Mouse (Mus musculus): ENCODE data around the gene Anpep. TPM values are rescaled to one million over a fixed set of nuclear protein-coding genes. Genes with fewer than 3 reads are reported as not detected.

The Anpep gene
- total and polyA plus RNA-seq, 3 experiments, result 0.66 TPM; not detected in 2

DNA sequence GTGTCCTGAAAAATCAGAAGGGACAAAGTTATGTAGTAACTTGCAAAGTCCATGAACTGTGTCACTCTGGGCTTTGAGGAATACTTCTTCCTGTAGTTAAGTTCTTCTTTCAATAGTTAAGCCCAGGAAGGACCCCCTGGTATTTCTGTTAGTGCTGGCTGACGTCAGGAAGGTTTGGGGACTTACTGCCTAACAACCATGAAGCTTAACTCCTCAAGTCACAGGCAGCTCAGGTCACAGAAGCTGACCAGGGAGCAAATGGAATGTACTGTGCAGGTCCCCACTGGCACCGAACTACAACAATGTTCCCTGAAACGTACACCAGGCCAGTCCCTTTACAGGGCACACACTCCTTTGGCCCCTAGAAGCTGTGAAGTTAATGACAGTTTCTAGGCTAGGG, 34.4 kb upstream of the Anpep start:
- DNase-seq (ENCODE audit: low spot score) (no peak), ATAC-seq (ENCODE audit: extremely low read depth, insufficient number of reproducible peaks, low FRiP score, poor library complexity, severe bottlenecking) (no peak)
- Histone ChIP-seq H3K4me1 (ENCODE audit: insufficient read depth, low read depth, low read length) (no peaks in the 10 kb centered on the region), H3K4me3 (ENCODE audit: low read depth, low read length) (no peak overlapping the region), H3K9me3 (replicated peaks) (no peaks in the 10 kb centered on the region), H3K36me3 (replicated peaks) (peaks cover 83% of the 10 kb centered on the region), H3K27me3 (ENCODE audit: insufficient read depth, low read length) (no peaks in the 10 kb centered on the region)
- TF ChIP-seq GATA2 (IDR thresholded peaks at IDR 0.05; ENCODE audit: borderline replicate concordance, low read depth, low read length) (no peak), POLR2AphosphoS5 (IDR thresholded peaks at IDR 0.05; ENCODE audit: insufficient replicate concordance, low read depth, low read length) (no peak), CTCF (IDR thresholded peaks at IDR 0.05; ENCODE audit: low read depth, low read length) (no peak), GATA1 (IDR thresholded peaks at IDR 0.05; ENCODE audit: borderline replicate concordance, low read length) (no peak), TAL1 (conservative IDR thresholded peaks at IDR 0.05; ENCODE audit: low read depth, low read length) (no peak)

DNA sequence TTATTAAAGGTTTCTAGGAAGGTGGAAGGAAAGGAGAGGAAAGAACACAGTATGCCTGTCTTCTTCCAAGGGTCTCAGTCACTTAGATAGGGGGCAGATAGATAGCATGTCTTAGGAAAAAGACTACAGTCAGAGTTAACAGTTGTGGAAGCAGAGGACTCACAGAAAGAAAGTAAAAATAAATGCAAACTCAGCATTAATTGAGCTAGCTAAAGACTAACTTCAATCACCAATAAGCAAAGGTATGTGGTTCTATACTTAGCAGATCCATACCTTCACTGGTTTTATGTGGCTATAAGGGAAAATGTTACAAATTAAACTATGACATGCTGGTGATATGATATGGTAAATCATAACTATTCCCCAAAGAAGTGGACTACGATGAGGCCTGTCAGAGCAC, 33.9 kb upstream of the Anpep start:
- H3K27me3 ChIP-seq (ENCODE audit: insufficient read depth, low read length), result no peaks in the 10 kb centered on the region
- DNase-seq (ENCODE audit: low spot score) (no peak), ATAC-seq (ENCODE audit: extremely low read depth, insufficient number of reproducible peaks, low FRiP score, poor library complexity, severe bottlenecking) (no peak)
- no peak for TF ChIP-seq GATA2 (IDR thresholded peaks at IDR 0.05; ENCODE audit: borderline replicate concordance, low read depth, low read length)
- TF ChIP-seq CTCF (IDR thresholded peaks at IDR 0.05; ENCODE audit: low read depth, low read length), result no peak
- TF ChIP-seq TAL1 (conservative IDR thresholded peaks at IDR 0.05; ENCODE audit: low read depth, low read length), result no peak
- no peak for TF ChIP-seq GATA1 (IDR thresholded peaks at IDR 0.05; ENCODE audit: borderline replicate concordance, low read length)
- TF ChIP-seq POLR2AphosphoS5 (IDR thresholded peaks at IDR 0.05; ENCODE audit: insufficient replicate concordance, low read depth, low read length), result no peak
- no peak overlapping the region for H3K4me3 ChIP-seq (ENCODE audit: low read depth, low read length)
- H3K9me3 ChIP-seq (replicated peaks), result no peaks in the 10 kb centered on the region
- no peaks in the 10 kb centered on the region for H3K4me1 ChIP-seq (ENCODE audit: insufficient read depth, low read depth, low read length)
- H3K36me3 ChIP-seq (replicated peaks), result peaks cover 82% of the 10 kb centered on the region

DNA sequence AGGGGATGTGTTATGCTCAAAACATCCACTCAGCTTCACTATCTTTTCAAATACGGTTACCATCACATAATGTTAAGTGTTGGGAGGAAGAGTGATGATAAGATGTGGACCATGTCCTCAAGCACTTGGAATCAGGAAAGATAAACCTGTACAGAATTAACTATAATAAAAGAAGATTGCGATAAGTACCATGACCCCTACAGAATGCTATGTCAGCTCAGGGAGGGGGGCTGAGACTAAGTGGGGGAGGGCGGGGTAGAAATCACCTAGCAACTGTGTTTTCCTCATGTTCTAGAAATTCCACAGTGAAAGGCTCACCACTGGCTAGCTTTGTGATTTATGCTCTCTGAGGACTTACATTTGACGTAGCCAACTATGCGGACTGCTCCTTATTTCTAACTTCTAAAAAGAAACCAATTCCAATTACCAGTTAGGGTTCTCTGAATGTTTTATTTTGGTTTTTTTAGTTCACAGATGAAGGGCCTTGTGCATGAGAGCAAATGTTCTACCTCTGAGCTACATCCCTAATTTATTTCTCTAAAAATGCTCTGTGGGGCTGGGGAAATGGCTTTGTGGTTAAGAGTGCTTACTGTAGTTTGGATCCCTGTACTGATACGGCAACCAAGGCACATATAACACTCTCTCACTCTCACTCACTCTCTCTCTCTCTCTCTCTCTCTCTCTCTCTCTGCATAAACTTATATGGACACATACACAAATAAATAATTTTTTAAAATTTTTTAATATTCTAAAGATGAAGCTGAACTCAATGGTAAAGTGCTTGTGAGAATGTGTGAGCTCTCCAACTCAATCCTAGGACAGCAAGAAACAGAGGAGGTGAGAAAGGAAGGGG, 31.9 kb upstream of the Anpep start:
- Histone ChIP-seq H3K4me1 (ENCODE audit: insufficient read depth, low read depth, low read length) (no peaks in the 10 kb centered on the region), H3K4me3 (ENCODE audit: low read depth, low read length) (no peak overlapping the region), H3K27me3 (ENCODE audit: insufficient read depth, low read length) (no peaks in the 10 kb centered on the region), H3K9me3 (replicated peaks) (no peaks in the 10 kb centered on the region), H3K36me3 (replicated peaks) (peaks cover 81% of the 10 kb centered on the region)
- TF ChIP-seq POLR2AphosphoS5 (IDR thresholded peaks at IDR 0.05; ENCODE audit: insufficient replicate concordance, low read depth, low read length) (no peak), GATA1 (IDR thresholded peaks at IDR 0.05; ENCODE audit: borderline replicate concordance, low read length) (no peak), CTCF (IDR thresholded peaks at IDR 0.05; ENCODE audit: low read depth, low read length) (no peak), GATA2 (IDR thresholded peaks at IDR 0.05; ENCODE audit: borderline replicate concordance, low read depth, low read length) (no peak), TAL1 (conservative IDR thresholded peaks at IDR 0.05; ENCODE audit: low read depth, low read length) (no peak)
- ATAC-seq (ENCODE audit: extremely low read depth, insufficient number of reproducible peaks, low FRiP score, poor library complexity, severe bottlenecking), result no peak
- no peak for DNase-seq (ENCODE audit: low spot score)

DNA sequence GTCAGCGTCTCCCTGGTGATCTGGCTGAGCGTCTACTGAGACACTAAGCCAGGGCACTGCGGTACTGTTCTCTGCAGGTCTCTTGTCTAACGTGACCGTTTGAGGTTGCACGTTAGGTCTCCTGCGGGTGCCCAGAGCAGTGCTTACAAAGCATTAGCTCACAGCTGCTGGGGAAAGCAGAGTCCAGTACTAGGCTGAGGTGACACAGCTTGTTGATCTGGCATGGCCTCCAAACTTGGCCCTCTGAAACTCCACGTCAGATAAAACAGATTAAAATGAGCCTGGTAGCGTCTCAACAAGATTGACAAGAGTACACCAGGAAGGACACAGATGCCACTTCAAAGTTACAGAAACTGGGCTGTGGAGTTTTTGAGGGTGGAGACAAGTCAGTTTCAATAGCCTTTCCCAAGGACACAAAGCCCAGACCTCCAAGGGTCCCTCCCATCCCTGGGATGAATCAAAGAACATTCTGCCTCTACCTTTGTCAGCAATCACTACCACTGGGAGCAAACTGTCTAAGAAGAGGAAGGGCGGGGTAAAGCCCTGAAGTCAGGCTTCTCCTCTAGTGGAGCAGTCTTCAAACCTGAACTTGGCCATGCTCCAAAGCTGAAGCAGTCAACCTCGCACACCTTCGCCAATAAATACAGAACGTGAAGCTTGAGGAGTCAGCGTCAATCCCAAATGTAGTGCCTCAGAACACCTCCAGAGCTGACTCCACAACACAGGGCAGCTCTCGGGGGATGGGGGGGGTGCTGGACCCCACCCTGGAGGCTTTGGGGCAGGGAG, 29.8 kb upstream of the Anpep start:
- no peak for ATAC-seq (ENCODE audit: extremely low read depth, insufficient number of reproducible peaks, low FRiP score, poor library complexity, severe bottlenecking)
- Histone ChIP-seq H3K4me1 (ENCODE audit: insufficient read depth, low read depth, low read length) (no peaks in the 10 kb centered on the region), H3K27me3 (ENCODE audit: insufficient read depth, low read length) (no peaks in the 10 kb centered on the region), H3K9me3 (replicated peaks) (no peaks in the 10 kb centered on the region), H3K36me3 (replicated peaks) (peaks cover 79% of the 10 kb centered on the region), H3K4me3 (ENCODE audit: low read depth, low read length) (no peak overlapping the region)
- DNase-seq (ENCODE audit: low spot score), result no peak
- TF ChIP-seq CTCF (IDR thresholded peaks at IDR 0.05; ENCODE audit: low read depth, low read length), result no peak
- TF ChIP-seq POLR2AphosphoS5 (IDR thresholded peaks at IDR 0.05; ENCODE audit: insufficient replicate concordance, low read depth, low read length), result no peak
- no peak for TF ChIP-seq GATA1 (IDR thresholded peaks at IDR 0.05; ENCODE audit: borderline replicate concordance, low read length)
- TF ChIP-seq GATA2 (IDR thresholded peaks at IDR 0.05; ENCODE audit: borderline replicate concordance, low read depth, low read length), result no peak
- TF ChIP-seq TAL1 (conservative IDR thresholded peaks at IDR 0.05; ENCODE audit: low read depth, low read length), result no peak

DNA sequence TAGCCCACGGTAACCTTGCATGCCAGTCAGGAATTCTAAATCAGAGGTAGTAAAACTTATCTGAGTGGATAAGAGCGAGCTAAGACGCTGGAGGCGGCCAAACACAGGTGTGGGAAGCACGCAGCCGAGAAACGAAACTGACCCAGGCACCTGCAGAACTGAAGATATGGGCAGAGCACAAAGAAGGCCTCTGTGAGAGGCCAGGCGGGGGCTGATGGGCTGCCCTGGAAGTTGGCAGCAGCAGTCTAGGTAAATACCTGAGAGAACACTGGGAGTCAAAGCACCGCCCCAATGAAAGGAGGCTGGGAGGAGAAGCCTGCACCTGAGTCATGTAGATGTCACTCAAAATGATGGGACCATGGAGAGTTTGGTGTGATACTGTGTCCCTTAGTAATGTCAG, 27.7 kb upstream of the Anpep start:
- peaks cover 69% of the 10 kb centered on the region for H3K36me3 ChIP-seq (replicated peaks)
- H3K4me3 ChIP-seq (ENCODE audit: low read depth, low read length), result no peak overlapping the region
- H3K9me3 ChIP-seq (replicated peaks), result no peaks in the 10 kb centered on the region
- DNase-seq (ENCODE audit: low spot score) (no peak), ATAC-seq (ENCODE audit: extremely low read depth, insufficient number of reproducible peaks, low FRiP score, poor library complexity, severe bottlenecking) (no peak)
- TF ChIP-seq POLR2AphosphoS5 (IDR thresholded peaks at IDR 0.05; ENCODE audit: insufficient replicate concordance, low read depth, low read length), result no peak
- TF ChIP-seq GATA1 (IDR thresholded peaks at IDR 0.05; ENCODE audit: borderline replicate concordance, low read length), result no peak
- TF ChIP-seq CTCF (IDR thresholded peaks at IDR 0.05; ENCODE audit: low read depth, low read length), result no peak
- no peak for TF ChIP-seq GATA2 (IDR thresholded peaks at IDR 0.05; ENCODE audit: borderline replicate concordance, low read depth, low read length)
- no peak for TF ChIP-seq TAL1 (conservative IDR thresholded peaks at IDR 0.05; ENCODE audit: low read depth, low read length)
- H3K27me3 ChIP-seq (ENCODE audit: insufficient read depth, low read length), result no peaks in the 10 kb centered on the region
- no peaks in the 10 kb centered on the region for H3K4me1 ChIP-seq (ENCODE audit: insufficient read depth, low read depth, low read length)

All from G1E (cell line).